ENCODE assay signal across 10 mouse cellular contexts in the genomic region with DNA sequence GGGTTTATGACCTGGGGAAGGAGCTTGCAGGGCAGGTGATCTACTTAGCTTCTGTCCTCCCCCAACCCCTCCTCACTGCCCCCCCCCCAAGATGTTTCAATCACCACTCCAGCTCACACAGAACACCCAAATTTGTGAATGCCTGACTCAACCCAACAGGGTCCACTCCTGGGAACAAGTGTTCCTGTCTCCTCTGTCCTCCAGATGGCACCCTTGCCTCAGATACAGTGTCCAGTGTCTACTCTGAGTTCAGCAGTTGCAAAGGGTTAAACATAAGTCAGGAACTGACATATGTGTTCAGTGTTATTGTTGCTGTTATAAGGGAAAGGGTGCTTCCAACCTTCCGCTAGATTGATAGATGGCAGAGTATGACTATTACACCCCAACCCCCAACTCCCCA.
DNase-seq lines count a peak whose midpoint lies in the region; ATAC-seq lines count a peak whose summit lies in the region.
"Had no signal": no experiment of that assay in that cellular context is flagged by ENCODE, and none has a peak within 500 bp of the region (broad histone marks: within the 10 kb centered on the region; RNA-seq: fewer than 3 reads in every experiment).

No protein-coding gene starts in this region.

- peak; percentile 40 for DNase-seq in forebrain, embryonic 14.5 days (ENCODE audit: low spot score)
- DNase-seq in left cerebral cortex, postnatal 14 days (ENCODE audit: low spot score in 2 of 2), result peak; percentile 26 to 38
- no peak for DNase-seq in left cerebral cortex, postnatal 10 days (ENCODE audit: extremely low spot score in 1 of 2, low spot score in 2 of 2)
- DNase-seq in retina, postnatal 1 day, result peak; percentile 49
- no peak for DNase-seq in lung, postnatal 36 days
- no peak for DNase-seq in cerebellum, adult 8-10 months

- H3K9ac ChIP-seq in forebrain, embryonic 14.5 days (ENCODE audit: low read length), result no peak overlapping the region
- no peak overlapping the region for H3K9ac ChIP-seq in forebrain, embryonic 12.5 days
- no peak overlapping the region for H3K9ac ChIP-seq in hindbrain, embryonic 15.5 days
- H3K9ac ChIP-seq: liver, embryonic 14.5 days had no signal

- 0 out of 2 replicates have a peak, but pooled peaks have one; percentile 32 for ATAC-seq in forebrain, embryonic 14.5 days
- ATAC-seq in forebrain, embryonic 12.5 days (ENCODE audit: low FRiP score), result no peak
- ATAC-seq in hindbrain, embryonic 15.5 days (ENCODE audit: low FRiP score, low read depth), result peak; percentile 61; the same call in 1 of the 2 replicates

- WGBS in forebrain, embryonic 14.5 days, result 75% methylated on average over 1 of the region's 1 CpGs
- WGBS in forebrain, embryonic 12.5 days, result 85% methylated on average over 1 of the region's 1 CpGs
- 83% methylated on average over 1 of the region's 1 CpGs for WGBS in hindbrain, embryonic 15.5 days

- intact Hi-C loops in left cerebral cortex, postnatal 14 days (cut with DNase I), result loop anchor here (10.0 kb wide), 2 partner anchors 358 to 832 kb away; no protein-coding TSS in a partner anchor
- intact Hi-C loops in left cerebral cortex, postnatal 10 days (cut with DNase I), result loop anchor here (5.0 kb wide), 3 partner anchors 200 to 870 kb away; no protein-coding TSS in a partner anchor

- no peaks in the 10 kb centered on the region for H3K36me3 ChIP-seq in forebrain, embryonic 14.5 days (ENCODE audit: control insufficient read depth, insufficient read depth, low read length)
- H3K36me3 ChIP-seq in forebrain, embryonic 12.5 days (replicated peaks), result no peaks in the 10 kb centered on the region
- H3K36me3 ChIP-seq in hindbrain, embryonic 15.5 days, result no peaks in the 10 kb centered on the region

- H3K4me3 ChIP-seq in forebrain, embryonic 14.5 days (ENCODE audit: low read depth, low read length), result no peak overlapping the region
- no peak overlapping the region for H3K4me3 ChIP-seq in forebrain, embryonic 12.5 days (replicated peaks)
- H3K4me3 ChIP-seq in hindbrain, embryonic 15.5 days, result no peak overlapping the region
- H3K4me3 ChIP-seq: myocyte had no signal

- no peak overlapping the region for H3K27ac ChIP-seq in forebrain, embryonic 14.5 days (ENCODE audit: low read depth, low read length)
- no peak overlapping the region for H3K27ac ChIP-seq in forebrain, embryonic 12.5 days
- H3K27ac ChIP-seq in hindbrain, embryonic 15.5 days (replicated peaks), result no peak overlapping the region
- H3K27ac ChIP-seq: liver, embryonic 14.5 days had no signal

- H3K4me1 ChIP-seq in forebrain, embryonic 14.5 days (ENCODE audit: control insufficient read depth, insufficient read depth, low read length), result no peaks in the 10 kb centered on the region
- H3K4me1 ChIP-seq in forebrain, embryonic 12.5 days, result no peaks in the 10 kb centered on the region
- no peaks in the 10 kb centered on the region for H3K4me1 ChIP-seq in hindbrain, embryonic 15.5 days (replicated peaks)

- H3K9me3 ChIP-seq in forebrain, embryonic 14.5 days (replicated peaks; ENCODE audit: control insufficient read depth, low read length), result no peaks in the 10 kb centered on the region
- H3K9me3 ChIP-seq in forebrain, embryonic 12.5 days, result no peaks in the 10 kb centered on the region
- no peaks in the 10 kb centered on the region for H3K9me3 ChIP-seq in hindbrain, embryonic 15.5 days

- H3K4me2 ChIP-seq in forebrain, embryonic 14.5 days (ENCODE audit: low read length), result no peak overlapping the region
- H3K4me2 ChIP-seq in forebrain, embryonic 12.5 days, result no peak overlapping the region
- no peak overlapping the region for H3K4me2 ChIP-seq in hindbrain, embryonic 15.5 days

- H3K27me3 ChIP-seq in forebrain, embryonic 14.5 days (replicated peaks; ENCODE audit: control insufficient read depth, insufficient read depth, low read length), result no peaks in the 10 kb centered on the region
- H3K27me3 ChIP-seq in forebrain, embryonic 12.5 days, result no peaks in the 10 kb centered on the region
- no peaks in the 10 kb centered on the region for H3K27me3 ChIP-seq in hindbrain, embryonic 15.5 days

Comparison
In these comparisons a context has a peak if more than half of its experiments do, and no peak if none do; other contexts are left out.
1. DNase-seq: peak in forebrain, embryonic 14.5 days (single experiment), left cerebral cortex, postnatal 14 days (2 of 2) and retina, postnatal 1 day (single experiment); none in left cerebral cortex, postnatal 10 days (0 of 2), lung, postnatal 36 days (single experiment) and cerebellum, adult 8-10 months (single experiment).